Mouse (Mus musculus) cortical plate, adult 2 months (tissue): ENCODE measurements around the gene Atp6v0e2.

ENCODE experiments used
- CTCF ChIP-seq: fragments of 200-500 bp; IDR thresholded peaks from 2 replicates; pipeline ENCODE4 v1.5.1; 2011; ENCODE audit warnings: mild to moderate bottlenecking, control low read depth, low read length; ENCODE audit not compliant: insufficient read depth; ENCODE audit errors: extremely low read depth
- POLR2A ChIP-seq: fragments of 200-500 bp; IDR thresholded peaks from 2 replicates; pipeline ENCODE4 v1.6.1; 2011; ENCODE audit warnings: mild to moderate bottlenecking, low read length, control low read depth; ENCODE audit not compliant: insufficient read depth; ENCODE audit errors: extremely low read depth

- TF ChIP-seq CTCF (no peak), POLR2A (no peak)
Observed at GRCm38 (mm10) chr6:48579215-48579648, 41.8 kb downstream of the Atp6v0e2 start.
